Mouse (Mus musculus) embryonic facial prominence, embryonic 13.5 days (tissue): ENCODE results near the gene Tmem51. TPM values are rescaled to one million over a fixed set of nuclear protein-coding genes. Genes with fewer than 3 reads are reported as not detected.
A peak's percentile ranks its signal among the peaks of the same experiment; 100 is the strongest.

Experiments
- ATAC-seq: fragments of 200-750 bp; cut with Nextera tagmentation; 2 replicates; pipeline ENCODE4 v1.8.0; 2017; ENCODE audit warnings: low read depth; ENCODE audit not compliant: insufficient number of reproducible peaks, insufficient read depth, low FRiP score, low TSS enrichment
- H3K27ac ChIP-seq: fragments of 300-500 bp; sonication (generic); 2 replicates; pipeline ENCODE4 v1.5.1; 2015; ENCODE audit warnings: moderate library complexity, mild to moderate bottlenecking, inconsistent platforms
- H3K27me3 ChIP-seq: fragments of 300-500 bp; sonication (generic); 2 replicates; pipeline ENCODE4 v1.6.1; 2015; ENCODE audit warnings: mild to moderate bottlenecking, inconsistent platforms
- H3K36me3 ChIP-seq: fragments of 300-500 bp; sonication (generic); 2 replicates; pipeline ENCODE4 v1.6.1; 2015; ENCODE audit warnings: mild to moderate bottlenecking, inconsistent platforms
- H3K4me1 ChIP-seq: fragments of 300-500 bp; sonication (generic); 2 replicates; pipeline ENCODE4 v1.6.1; 2015; ENCODE audit warnings: inconsistent platforms
- H3K4me2 ChIP-seq: fragments of 300-500 bp; sonication (generic); 2 replicates; pipeline ENCODE4 v1.6.1; 2015; ENCODE audit warnings: moderate library complexity, mild to moderate bottlenecking, inconsistent platforms
- H3K4me3 ChIP-seq: fragments of 300-500 bp; sonication (generic); 2 replicates; pipeline ENCODE4 v1.5.1; 2015; ENCODE audit warnings: mild to moderate bottlenecking, inconsistent platforms
- H3K9ac ChIP-seq: fragments of 300-500 bp; sonication (generic); 2 replicates; pipeline ENCODE4 v1.6.1; 2015; ENCODE audit warnings: mild to moderate bottlenecking, inconsistent platforms
- H3K9me3 ChIP-seq: fragments of 300-500 bp; sonication (generic); 2 replicates; pipeline ENCODE4 v1.6.1; 2016; ENCODE audit warnings: inconsistent platforms
- WGBS: fragments of 180-500 bp; shearing (Covaris S2); methylation state at CpG from one replicate; pipeline ENCODE4 v1.1.7; 2015; ENCODE audit warnings: mixed read lengths; 5-methylcytosine and 5-hydroxymethylcytosine counted together
- polyA plus RNA-seq: library from polyadenylated mRNA; unstranded; fragments of >200 nt; fragmentation: Nextera tagmentation; extraction: Ambion mirVana; gene quantifications from 2 replicates; pipeline ENCODE4 v1.2.1, GENCODE M21; 2015

Gene Tmem51
- polyA plus RNA-seq, 1 experiment from 2014 or later: 13.9 TPM

- Histone ChIP-seq H3K4me3 (no peak overlapping the region), H3K4me1 (peaks cover 63% of the 10 kb centered on the region), H3K36me3 (no peaks in the 10 kb centered on the region), H3K27ac (no peak overlapping the region), H3K9ac (peak overlapping the region; percentile 46; the same call in 1 of the 2 replicates), H3K4me2 (peak overlapping the region; percentile 26; the same call in 1 of the 2 replicates), H3K9me3 (no peaks in the 10 kb centered on the region), H3K27me3 (peaks cover 12% of the 10 kb centered on the region; the same call in 1 of the 2 replicates)
- ATAC-seq: no peak
- 33% methylated on average over 18 of the region's 18 CpGs for WGBS
Observed at GRCm38 (mm10) chr4:142080901-142081630, 3.0 kb downstream of the Tmem51 start.

DNA sequence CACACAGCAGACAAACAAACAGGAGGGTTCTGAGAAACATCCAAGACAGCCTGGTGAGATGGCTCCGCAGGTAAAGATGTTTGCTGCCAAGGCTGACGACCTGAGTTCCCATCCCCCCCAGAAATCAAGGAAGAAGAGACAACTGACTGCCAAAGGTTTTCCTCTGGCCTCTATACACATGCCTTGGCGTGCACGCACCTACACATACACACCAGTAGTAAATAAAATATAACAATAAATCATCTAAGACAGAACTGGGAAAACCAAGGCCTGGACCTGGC lies 3.7 kb downstream of the Tmem51 start:
- WGBS: 79% methylated on average over 4 of the region's 4 CpGs
- no peaks in the 10 kb centered on the region for H3K9me3 ChIP-seq
- no peak overlapping the region for H3K27ac ChIP-seq
- H3K36me3 ChIP-seq: no peaks in the 10 kb centered on the region
- peak overlapping the region; percentile 46; the same call in 1 of the 2 replicates for H3K9ac ChIP-seq
- peaks cover 6% of the 10 kb centered on the region; the same call in 1 of the 2 replicates for H3K27me3 ChIP-seq
- H3K4me1 ChIP-seq: peaks cover 68% of the 10 kb centered on the region
- no peak for ATAC-seq
- no peak overlapping the region for H3K4me3 ChIP-seq
- H3K4me2 ChIP-seq: no peak overlapping the region

DNA sequence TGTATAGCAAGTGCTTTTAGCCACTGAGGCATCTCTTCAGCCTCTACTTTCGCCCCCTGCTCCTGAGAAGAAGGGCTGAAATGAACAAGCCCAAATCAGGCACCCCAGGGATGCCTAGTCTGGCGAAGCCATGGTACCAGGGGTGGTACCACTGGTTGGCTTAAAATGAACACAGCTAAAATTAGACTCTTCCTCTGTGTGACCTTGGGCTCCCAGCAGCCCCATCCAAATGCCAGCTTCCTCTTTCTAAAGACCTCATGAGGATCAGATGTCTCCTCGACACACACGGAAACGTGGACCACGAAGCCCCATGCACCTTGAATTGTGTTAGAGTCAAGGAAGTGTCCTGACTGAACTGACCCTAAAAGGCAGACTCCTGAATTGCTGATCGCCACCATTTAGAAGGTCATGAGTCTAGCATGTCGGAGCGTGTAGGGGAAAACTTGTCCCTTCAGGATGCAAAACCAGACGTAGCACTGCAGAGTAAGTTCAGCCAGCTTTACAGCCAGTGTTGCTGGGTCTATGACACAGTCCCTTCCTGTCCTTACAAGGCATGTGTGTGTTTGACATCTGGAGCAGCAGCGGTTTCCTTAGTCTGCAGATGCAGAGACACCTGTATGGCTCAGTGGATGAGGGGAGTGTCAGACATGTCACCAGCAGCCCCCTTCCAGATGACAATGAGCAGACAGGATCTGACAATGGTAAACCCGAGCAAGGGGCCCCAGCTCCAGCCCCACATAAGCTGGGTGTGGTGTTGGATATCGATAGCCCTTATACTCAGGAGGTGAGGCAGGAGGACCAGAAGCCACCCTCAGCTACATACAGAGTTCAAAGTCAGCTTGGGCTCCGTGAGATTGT lies 4.2 kb downstream of the Tmem51 start:
- Histone ChIP-seq H3K4me1 (peaks cover 68% of the 10 kb centered on the region), H3K27me3 (no peaks in the 10 kb centered on the region; the same call in 1 of the 2 replicates), H3K4me3 (no peak overlapping the region), H3K36me3 (no peaks in the 10 kb centered on the region), H3K9ac (no peak overlapping the region), H3K4me2 (no peak overlapping the region), H3K9me3 (no peaks in the 10 kb centered on the region), H3K27ac (no peak overlapping the region)
- WGBS: 66% methylated on average over 14 of the region's 14 CpGs
- no peak for ATAC-seq

- H3K27me3 ChIP-seq: no peaks in the 10 kb centered on the region; the same call in 1 of the 2 replicates
- no peak overlapping the region; the same call in 1 of the 2 replicates for H3K4me3 ChIP-seq
- WGBS: 20% methylated on average over 18 of the region's 18 CpGs
- no peak for ATAC-seq
- peak overlapping the region; percentile 44; the same call in 1 of the 2 replicates for H3K27ac ChIP-seq
- H3K9ac ChIP-seq: 0 out of 2 replicates have a peak overlapping the region, but pooled peaks have one; percentile 21
- no peaks in the 10 kb centered on the region for H3K36me3 ChIP-seq
- H3K9me3 ChIP-seq: no peaks in the 10 kb centered on the region
- peaks cover 68% of the 10 kb centered on the region for H3K4me1 ChIP-seq
- H3K4me2 ChIP-seq: peak overlapping the region; percentile 43
Observed at GRCm38 (mm10) chr4:142077572-142078271, 6.4 kb downstream of the Tmem51 start.

DNA sequence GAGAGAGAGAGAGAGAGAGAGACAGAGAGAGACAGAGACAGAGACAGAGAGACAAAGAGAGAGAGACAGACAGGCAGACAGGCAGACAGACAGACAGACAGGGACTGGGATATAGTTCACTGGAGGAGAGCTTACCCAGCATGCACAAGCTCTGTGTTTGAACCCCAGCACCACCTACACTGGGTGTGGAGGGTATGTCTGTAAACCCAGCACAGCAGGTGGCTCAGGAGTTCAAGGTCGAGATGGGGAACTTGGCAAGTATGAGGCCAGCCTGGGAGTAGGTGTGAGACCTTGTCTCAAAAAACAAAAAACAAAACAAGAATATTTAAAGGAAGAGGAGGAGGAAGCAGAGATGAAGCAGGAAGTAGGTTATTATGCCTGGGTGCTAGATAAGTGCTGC lies 7.2 kb downstream of the Tmem51 start:
- H3K9ac ChIP-seq: no peak overlapping the region
- peaks cover 69% of the 10 kb centered on the region for H3K4me1 ChIP-seq
- 58% methylated on average over 1 of the region's 1 CpGs for WGBS
- H3K4me3 ChIP-seq: no peak overlapping the region
- H3K9me3 ChIP-seq: no peaks in the 10 kb centered on the region
- no peak overlapping the region for H3K27ac ChIP-seq
- H3K27me3 ChIP-seq: no peaks in the 10 kb centered on the region; the same call in 1 of the 2 replicates
- ATAC-seq: no peak
- H3K4me2 ChIP-seq: no peak overlapping the region
- no peaks in the 10 kb centered on the region for H3K36me3 ChIP-seq

DNA sequence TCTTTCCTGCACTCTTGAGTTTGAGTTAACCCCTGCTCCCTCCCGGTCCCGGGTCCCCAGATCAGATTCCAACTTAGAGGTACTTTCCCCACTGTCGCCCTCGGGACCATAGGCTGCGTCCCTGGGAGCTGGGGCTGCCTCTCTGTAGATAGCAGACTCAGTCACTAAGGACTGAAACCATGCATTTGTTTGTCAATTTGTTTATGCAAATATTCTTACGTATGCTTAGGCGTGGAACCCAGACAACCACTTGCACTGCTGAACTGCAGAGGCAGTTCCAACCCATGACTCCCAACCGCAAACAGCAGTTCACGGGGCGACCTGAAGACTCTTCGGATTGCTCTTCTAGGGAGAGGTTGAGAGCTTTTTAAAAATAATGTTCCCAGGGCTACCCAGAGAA lies 8.2 kb downstream of the Tmem51 start:
- ATAC-seq: no peak
- no peaks in the 10 kb centered on the region for H3K36me3 ChIP-seq
- H3K4me1 ChIP-seq: peaks cover 69% of the 10 kb centered on the region
- 74% methylated on average over 11 of the region's 11 CpGs for WGBS
- no peaks in the 10 kb centered on the region for H3K27me3 ChIP-seq
- no peak overlapping the region for H3K4me2 ChIP-seq
- no peak overlapping the region for H3K9ac ChIP-seq
- no peaks in the 10 kb centered on the region for H3K9me3 ChIP-seq
- H3K4me3 ChIP-seq: no peak overlapping the region
- H3K27ac ChIP-seq: no peak overlapping the region

- Histone ChIP-seq H3K9ac (no peak overlapping the region), H3K27ac (no peak overlapping the region), H3K4me3 (no peak overlapping the region), H3K4me2 (no peak overlapping the region), H3K4me1 (peaks cover 68% of the 10 kb centered on the region), H3K36me3 (no peaks in the 10 kb centered on the region), H3K9me3 (no peaks in the 10 kb centered on the region), H3K27me3 (no peaks in the 10 kb centered on the region)
- 53% methylated on average over 13 of the region's 13 CpGs for WGBS
- no peak for ATAC-seq
Observed at GRCm38 (mm10) chr4:142074060-142074732, 9.9 kb downstream of the Tmem51 start.

GRCm38 (mm10) chr4:142071243-142071991 lies 12.7 kb downstream of the Tmem51 start:
- H3K4me3 ChIP-seq: no peak overlapping the region
- peak overlapping the region; percentile 55; the same call in 1 of the 2 replicates for H3K27ac ChIP-seq
- no peak for ATAC-seq
- 7% methylated on average over 18 of the region's 18 CpGs for WGBS
- H3K9ac ChIP-seq: no peak overlapping the region
- H3K27me3 ChIP-seq: peaks cover 4% of the 10 kb centered on the region; the same call in 1 of the 2 replicates
- peaks cover 63% of the 10 kb centered on the region for H3K4me1 ChIP-seq
- H3K36me3 ChIP-seq: no peaks in the 10 kb centered on the region
- H3K4me2 ChIP-seq: peak overlapping the region; percentile 36
- H3K9me3 ChIP-seq: no peaks in the 10 kb centered on the region

- H3K36me3 ChIP-seq: no peaks in the 10 kb centered on the region
- H3K9ac ChIP-seq: no peak overlapping the region
- peaks cover 65% of the 10 kb centered on the region for H3K4me1 ChIP-seq
- H3K4me3 ChIP-seq: no peak overlapping the region
- WGBS: 14% methylated on average over 8 of the region's 8 CpGs
- ATAC-seq: no peak
- no peak overlapping the region for H3K4me2 ChIP-seq
- H3K9me3 ChIP-seq: no peaks in the 10 kb centered on the region
- H3K27ac ChIP-seq: no peak overlapping the region
- H3K27me3 ChIP-seq: peaks cover 4% of the 10 kb centered on the region; the same call in 1 of the 2 replicates
Observed at GRCm38 (mm10) chr4:142070840-142071239, 13.3 kb downstream of the Tmem51 start.

DNA sequence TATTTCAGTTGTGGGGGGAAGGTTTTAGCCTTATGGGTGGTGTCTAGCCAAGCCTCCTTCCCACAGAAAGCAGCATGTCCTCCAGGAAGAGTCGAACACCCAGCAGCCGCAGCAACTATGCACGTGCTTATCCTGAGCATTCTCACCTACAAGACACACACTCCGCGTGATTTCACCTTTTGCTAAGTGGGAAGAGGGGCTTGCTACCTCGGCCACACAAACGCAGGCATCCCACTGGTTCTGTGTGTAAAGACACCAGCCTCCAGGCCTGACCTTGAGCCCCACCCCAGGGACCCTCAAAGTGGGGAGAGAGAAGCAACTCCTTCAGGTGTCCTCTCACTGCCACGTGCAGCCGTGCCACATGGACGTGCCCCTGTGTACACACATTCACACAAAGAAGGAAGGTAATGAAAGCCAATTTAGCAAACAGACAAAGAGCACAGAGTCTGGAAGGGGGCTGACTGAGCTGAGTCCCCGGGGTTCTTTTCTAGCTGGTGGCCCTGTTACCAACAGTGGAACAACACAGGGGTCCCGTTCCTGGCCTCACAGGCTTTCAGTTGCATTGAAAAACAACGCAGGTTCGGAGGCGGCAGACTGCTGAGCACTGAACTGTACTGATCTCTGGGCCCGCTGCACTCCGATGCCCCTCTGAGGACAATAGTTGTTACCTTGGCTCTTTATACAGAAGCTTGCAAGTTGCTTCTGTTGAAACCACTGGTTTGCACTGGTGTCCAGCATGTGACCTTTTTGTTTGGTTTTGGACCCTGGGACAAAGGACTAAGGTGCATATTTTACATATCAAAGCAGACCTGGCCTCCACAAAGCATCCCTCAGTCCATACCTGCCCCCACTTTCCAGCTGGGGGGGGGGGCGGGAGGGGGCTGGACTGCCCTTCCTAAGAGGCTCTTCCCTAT lies 14.9 kb downstream of the Tmem51 start:
- Histone ChIP-seq H3K4me3 (no peak overlapping the region), H3K9ac (0 out of 2 replicates have a peak overlapping the region, but pooled peaks have one; percentile 11), H3K4me2 (no peak overlapping the region), H3K27me3 (peaks cover 4% of the 10 kb centered on the region; the same call in 1 of the 2 replicates), H3K27ac (no peak overlapping the region), H3K4me1 (peaks cover 55% of the 10 kb centered on the region), H3K36me3 (no peaks in the 10 kb centered on the region), H3K9me3 (no peaks in the 10 kb centered on the region)
- 48% methylated on average over 18 of the region's 18 CpGs for WGBS
- ATAC-seq: no peak
